Mouse (Mus musculus) left cerebral cortex, adult 2 months (tissue): ENCODE measurements around the gene Tuba4a. TPM values are rescaled to one million over a fixed set of nuclear protein-coding genes. Genes with fewer than 3 reads are reported as not detected.
A peak's percentile ranks its signal among the peaks of the same experiment; 100 is the strongest.

Experiments used
- DNase-seq, 2 experiments: peaks; one replicate each; pipeline ENCODE4 v3.0.0; 2021 to 2022; ENCODE audit warnings: low spot score in 2 of 2, mixed read lengths in 1 of 2; ENCODE audit errors: extremely low spot score in 1 of 2
- H3K27ac ChIP-seq: fragments of 200-600 bp; 2 replicates; pipeline ENCODE4 v1.8.1; 2022
- H3K4me3 ChIP-seq: fragments of 200-600 bp; 2 replicates; pipeline ENCODE4 v1.8.1; 2022
- CTCF ChIP-seq: fragments of 200-600 bp; IDR thresholded peaks from 2 replicates; pipeline ENCODE4 v1.8.1; 2022; ENCODE audit warnings: antibody characterized with exemption, mild to moderate bottlenecking, moderate library complexity
- intact Hi-C: fragments of 180-260 bp; cut with DNase I; formaldehyde crosslinking; loops from one replicate; pipeline ENCODE4 v1.15.1; 2025
- total RNA-seq, 2 experiments: library from RNA; stranded (reverse); gene quantifications; 2 replicates each; pipeline ENCODE4 v1.2.3; 2021

Tuba4a gene
- total RNA-seq, 2 experiments from 2014 or later, result 594 to 616 TPM

DNA sequence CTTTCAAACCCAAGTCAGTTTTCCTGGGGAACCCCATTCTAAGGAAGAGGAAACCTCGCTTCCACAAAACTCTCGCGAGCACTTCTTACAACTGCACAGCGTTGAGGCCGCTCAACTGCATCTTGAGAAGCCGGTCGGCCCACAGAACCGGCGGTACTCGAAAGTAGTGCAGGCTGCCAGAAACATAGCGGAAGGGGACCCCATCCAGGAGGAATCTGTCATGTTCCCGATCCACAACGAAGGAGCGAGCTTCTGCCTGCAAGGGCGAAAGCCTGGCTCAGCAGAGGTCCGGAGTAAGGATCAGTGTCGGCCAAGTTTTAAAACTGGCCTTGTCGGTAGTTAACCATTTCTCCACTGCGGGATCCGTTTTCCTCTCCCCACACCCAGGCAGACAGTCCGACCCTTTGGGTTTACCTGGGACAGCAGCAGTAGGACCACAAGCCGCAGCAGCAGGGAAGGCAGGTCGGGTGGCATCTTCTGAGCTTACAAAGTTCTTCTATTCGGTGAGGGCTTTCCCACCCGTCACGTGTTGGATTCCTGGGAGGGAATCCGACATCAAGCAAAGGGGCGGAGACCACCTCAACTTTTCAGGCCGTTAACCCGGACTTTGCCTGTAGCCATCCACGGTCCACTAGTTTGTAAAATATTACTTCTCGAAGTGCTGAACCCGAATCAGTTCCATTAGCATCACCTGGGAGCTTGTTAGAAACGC, 10.5 kb downstream of the Tuba4a start:
- intact Hi-C loops, result no loop called here
- Histone ChIP-seq H3K27ac (no peak overlapping the region), H3K4me3 (peak overlapping the region; percentile 33)
- DNase-seq, result no peak
- no peak; the same call in 1 of the 2 replicates for TF ChIP-seq CTCF

DNA sequence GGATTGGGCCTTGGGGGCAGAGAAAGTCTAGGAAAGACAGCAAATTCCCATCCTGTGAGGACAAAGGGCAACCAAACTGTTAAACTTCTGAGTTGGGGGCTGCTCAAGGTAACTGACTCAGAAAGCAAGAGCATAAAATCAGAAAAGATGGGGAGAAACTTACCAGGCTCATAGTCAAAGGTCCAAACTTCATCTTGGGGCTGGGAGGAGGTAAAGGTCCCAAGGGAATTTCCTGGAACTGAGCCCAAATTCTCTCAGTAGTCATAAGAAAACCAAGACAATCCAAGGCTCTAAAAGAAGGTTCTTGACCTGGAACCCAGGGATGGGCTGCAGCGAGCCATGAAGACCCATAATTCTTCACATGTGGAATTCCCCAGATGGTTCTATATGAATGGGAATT, 18.4 kb downstream of the Tuba4a start:
- intact Hi-C loops, result no loop called here
- no peak overlapping the region for H3K27ac ChIP-seq
- no peak for TF ChIP-seq CTCF
- H3K4me3 ChIP-seq, result no peak overlapping the region
- no peak for DNase-seq

DNA sequence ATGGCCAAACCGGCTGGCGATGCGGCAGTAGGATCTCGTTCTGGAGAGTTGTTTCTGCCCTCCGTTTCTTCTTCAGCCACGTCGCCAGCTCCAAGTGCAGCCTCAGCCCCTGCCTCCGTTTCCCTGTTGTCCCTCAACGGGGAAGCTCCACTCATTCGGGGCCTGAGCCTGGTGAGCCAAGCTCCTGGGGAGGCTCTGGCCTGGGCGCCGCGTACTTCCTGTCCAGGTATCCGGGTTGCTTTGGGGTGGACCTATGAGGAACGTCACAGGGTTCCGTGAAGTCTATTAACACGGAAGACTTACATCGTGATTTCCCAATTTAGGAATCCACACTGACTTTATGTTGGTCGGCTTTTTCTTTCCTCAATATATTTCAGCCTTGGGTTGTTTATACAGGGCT, 27.2 kb downstream of the Tuba4a start:
- peak overlapping the region; percentile 89 for H3K27ac ChIP-seq
- no peak for DNase-seq
- intact Hi-C loops, result no loop called here
- no peak for TF ChIP-seq CTCF
- peak overlapping the region; percentile 60 for H3K4me3 ChIP-seq

DNA sequence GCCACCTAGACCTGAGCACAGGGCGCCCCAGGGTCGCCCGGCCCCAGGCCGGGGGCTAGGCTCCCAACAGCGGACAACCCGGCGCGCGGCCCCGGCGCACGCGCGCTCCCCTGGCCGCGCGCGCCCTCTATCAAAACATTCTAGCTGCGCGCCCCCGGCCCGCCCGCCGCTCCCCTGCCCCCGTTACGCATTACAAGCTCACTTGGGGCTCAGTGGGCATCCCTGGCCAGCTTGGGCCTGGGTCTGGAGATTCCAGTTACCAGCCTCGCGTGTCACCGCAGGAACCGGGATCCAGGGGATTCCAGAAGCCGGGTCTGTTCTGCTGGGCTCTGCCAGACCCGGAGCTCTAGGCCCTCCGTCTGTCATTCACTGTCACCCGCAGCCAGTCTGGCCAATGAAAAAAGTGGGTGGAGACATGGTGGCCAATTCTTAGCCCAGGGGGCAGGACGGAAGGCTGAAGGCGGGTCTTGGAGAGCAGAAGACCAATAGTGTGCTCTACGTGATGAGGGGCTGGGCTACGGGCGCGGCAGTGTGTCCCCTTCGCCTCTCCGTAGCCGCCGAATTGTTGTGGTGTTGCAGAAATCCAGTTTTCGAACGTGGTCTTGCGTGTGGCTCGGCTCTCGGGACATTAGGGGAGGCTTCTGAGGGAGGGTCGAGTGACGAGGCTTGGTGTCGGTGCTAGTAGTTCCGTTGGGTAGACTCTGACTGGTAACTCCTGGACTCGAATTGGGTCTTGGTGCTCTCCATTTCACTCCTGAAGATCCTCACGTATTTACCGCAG, 27.9 kb downstream of the Tuba4a start, which contains the start of the genes Ankzf1 and Atg9a:
Gene Ankzf1 (plus strand): TSS at position 530 of the 781 bp plus-strand sequence.
Gene Atg9a (minus strand): TSS at position 575 of the 781 bp plus-strand sequence.
- H3K27ac ChIP-seq, result peak within 1 kb of the TSS; percentile 96
- intact Hi-C loops, result no loop called here
- H3K4me3 ChIP-seq, result peak within 1 kb of the TSS; percentile 60
- DNase-seq, result peak; percentile 91 to 96
- TF ChIP-seq CTCF, result no peak

DNA sequence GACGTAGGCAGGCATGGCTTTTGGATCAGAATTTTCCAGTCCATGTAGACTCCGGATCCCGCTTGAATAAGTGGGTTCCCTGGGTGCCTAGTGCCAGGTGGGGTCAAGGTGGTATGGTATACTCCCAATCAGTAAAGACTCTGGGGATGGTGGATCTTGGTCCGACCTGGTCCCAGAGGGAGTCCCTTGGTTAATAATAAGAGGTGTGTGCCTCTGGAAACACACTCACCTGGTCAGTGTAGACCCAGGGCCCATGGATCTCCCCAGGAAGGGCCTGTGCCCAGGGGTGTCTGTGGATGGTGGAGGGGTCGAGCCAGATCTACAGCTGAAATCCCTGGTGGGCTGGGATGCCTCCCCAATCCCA, 28.4 kb downstream of the Tuba4a start:
- DNase-seq, result no peak
- no peak for TF ChIP-seq CTCF
- Histone ChIP-seq H3K4me3 (peak overlapping the region; percentile 60), H3K27ac (peak overlapping the region; percentile 96)
- intact Hi-C loops, result no loop called here

DNA sequence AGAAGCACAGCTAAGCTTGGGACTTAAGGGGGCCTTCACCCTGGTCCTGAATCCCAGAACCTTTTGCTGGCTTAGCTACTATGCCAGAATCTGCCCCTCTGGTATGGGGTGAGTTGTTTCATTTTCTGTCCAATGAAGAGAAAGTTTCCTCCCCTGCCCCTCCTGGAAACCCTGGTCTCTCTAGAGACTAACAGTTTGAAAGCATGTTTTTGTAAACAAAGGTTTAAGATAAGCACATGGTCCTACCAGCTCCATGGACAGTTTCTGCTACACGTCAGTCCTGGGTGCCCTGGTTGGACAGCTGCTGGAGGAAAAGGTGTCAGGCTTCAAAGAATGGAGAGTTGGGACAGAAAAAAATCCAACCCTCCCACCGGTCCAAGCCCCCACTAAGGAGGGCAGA, 29.1 kb downstream of the Tuba4a start:
- no peak overlapping the region for H3K27ac ChIP-seq
- intact Hi-C loops, result no loop called here
- H3K4me3 ChIP-seq, result peak overlapping the region; percentile 60
- no peak for TF ChIP-seq CTCF
- DNase-seq, result no peak

DNA sequence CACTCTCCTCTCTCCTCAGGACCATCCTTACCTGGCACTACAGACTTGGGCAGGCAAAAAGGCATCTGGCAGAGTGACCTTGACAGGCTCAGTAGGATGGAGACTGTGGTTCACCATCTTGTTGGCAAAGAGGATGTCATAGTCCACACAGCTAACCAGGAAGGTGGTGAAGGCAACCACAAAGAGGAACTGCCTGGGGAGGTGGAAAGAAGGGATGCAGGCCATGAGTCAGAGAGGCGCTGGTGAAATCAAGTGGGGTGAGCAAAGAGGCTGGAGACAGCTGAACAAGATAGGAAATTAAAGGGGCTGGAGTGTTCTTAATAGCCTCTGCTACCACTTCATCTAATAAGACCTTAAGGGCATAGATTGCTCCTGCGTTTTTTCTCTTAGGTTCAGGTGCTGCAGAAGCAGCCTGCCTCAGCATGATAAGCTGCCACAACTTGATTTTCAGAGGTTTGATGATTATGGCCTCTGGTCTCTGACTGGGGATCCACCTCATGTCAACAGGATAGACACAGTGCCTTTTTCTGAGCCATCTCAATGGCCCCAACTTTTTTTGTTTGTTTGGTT, 31.7 kb downstream of the Tuba4a start:
- no peak for DNase-seq
- TF ChIP-seq CTCF, result no peak
- intact Hi-C loops, result no loop called here

DNA sequence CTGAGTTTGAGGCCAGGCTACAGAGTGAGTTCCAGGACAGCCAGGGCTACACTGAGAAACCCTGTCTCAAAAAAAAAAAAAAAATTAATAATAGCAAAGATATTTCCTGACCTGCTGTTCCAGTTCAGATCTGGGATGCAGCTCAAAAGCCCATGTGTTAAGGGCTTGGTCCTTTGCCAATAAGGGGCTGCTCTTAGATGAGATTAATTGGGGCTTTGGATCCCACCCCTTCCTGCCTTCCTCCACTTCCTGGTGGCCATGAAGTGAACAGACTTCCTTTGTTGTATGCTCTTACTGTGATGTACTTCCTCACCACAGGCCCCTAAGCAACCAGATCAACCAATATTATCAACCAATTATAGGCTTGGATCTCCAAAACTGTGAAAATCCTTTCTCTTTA, 32.5 kb downstream of the Tuba4a start:
- H3K4me3 ChIP-seq, result no peak overlapping the region
- no peak for TF ChIP-seq CTCF
- H3K27ac ChIP-seq, result no peak overlapping the region
- no peak for DNase-seq
- intact Hi-C loops, result no loop called here

More for the DNA sequence above, 31.7 kb downstream of the Tuba4a start:
- H3K27ac ChIP-seq, result no peak overlapping the region
- H3K4me3 ChIP-seq, result no peak overlapping the region

DNA sequence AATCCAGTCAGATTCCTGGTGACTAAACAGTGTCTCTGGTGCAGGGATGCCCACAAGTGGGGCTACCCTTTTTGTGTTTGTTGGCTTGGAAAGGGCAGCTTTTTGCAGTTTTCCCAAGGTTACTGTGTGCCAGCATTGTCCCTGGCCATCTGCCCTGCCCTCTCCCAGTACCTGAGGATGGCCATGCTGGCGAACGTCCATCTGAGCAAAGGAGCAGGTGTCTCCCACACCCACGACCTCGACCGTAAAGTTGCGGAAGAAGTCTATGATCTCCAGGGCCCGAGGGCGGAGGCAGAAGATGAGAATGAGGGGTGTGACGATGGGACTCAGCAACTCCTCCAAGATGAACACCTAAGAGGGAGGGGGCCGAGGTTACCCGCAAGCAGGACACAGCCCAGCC, 34.2 kb downstream of the Tuba4a start:
- no peak overlapping the region for H3K4me3 ChIP-seq
- intact Hi-C loops, result no loop called here
- TF ChIP-seq CTCF, result no peak

DNA sequence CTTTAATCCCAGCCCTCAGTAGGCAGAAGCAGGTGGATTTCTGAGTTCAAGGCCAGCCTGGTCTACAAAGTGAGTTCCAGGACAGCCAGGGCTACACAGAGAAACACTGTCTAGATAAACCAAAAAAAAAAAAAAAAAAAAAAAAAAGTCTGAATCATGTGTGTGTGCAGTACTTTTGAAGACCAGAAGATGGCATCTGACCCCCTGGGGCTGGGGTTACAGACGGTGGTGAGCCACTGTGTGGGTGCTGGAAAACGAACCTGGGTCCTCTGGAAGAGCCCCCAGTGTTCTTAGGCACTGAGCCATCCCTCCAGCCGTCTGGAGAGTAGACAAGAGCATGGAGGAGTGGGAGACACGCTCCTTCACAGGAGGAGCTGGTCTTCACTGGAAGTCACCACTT, 37.5 kb downstream of the Tuba4a start:
- intact Hi-C loops, result loop anchor here (5.0 kb wide), 2 partner anchors 35 to 70 kb away; partner anchors contain the start of gene Tuba4a
- no peak overlapping the region for H3K27ac ChIP-seq
- H3K4me3 ChIP-seq, result no peak overlapping the region
- peak; percentile 33 for TF ChIP-seq CTCF
- no peak for DNase-seq

More for the DNA sequence above, 34.2 kb downstream of the Tuba4a start:
- H3K27ac ChIP-seq, result no peak overlapping the region
- DNase-seq, result no peak

DNA sequence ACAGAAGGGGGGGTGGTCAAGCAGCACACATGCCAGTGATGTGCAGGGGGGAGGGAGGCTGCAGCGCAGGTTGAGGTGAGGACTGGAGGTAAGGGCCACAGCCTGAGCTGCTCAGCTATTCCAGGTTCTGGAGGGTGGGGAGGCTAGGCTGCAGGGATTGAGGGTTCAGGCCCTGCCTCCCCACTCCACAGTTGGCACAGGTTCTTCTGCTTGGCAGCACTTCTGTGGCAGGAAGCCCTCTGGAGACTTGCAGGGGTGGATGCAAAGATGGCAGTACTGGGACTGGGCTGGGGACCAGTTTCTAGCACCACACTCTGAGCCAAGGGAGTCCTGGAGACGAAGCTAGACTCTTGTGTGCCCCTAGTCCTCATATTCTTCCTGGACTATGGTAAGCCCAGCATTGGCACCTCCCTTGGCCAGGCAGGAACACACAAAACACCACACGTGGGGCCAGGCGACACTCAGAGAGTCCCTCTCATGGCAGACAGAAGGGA, 38.2 kb downstream of the Tuba4a start:
- intact Hi-C loops, result loop anchor here (2.0 to 5.0 kb wide), 3 partner anchors 36 to 71 kb away; partner anchors contain the start of genes Cnppd1, Retreg2 and Tuba4a
- no peak overlapping the region for H3K27ac ChIP-seq
- no peak overlapping the region for H3K4me3 ChIP-seq
- TF ChIP-seq CTCF, result no peak
- no peak for DNase-seq

DNA sequence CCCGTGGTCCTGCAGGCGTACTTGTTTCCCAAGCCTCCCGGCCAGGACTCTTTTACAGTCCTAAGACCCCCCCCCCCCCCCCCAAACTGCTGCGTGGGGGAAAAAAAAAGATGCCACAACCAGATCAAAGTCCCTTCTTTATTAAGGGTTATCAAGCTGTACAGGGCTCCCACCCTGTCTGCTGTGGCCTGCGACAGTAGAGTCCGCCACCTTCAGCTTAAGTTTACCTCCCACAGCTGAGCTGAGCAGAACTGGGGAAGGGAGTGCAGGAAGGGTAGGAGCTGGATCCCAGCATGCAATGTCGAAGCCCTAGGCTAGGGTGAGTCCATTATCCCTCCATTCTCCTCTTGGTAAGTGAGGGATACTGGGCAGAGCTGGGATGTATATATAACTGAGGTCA, 38.9 kb downstream of the Tuba4a start:
- no peak for DNase-seq
- H3K27ac ChIP-seq, result no peak overlapping the region
- H3K4me3 ChIP-seq, result no peak overlapping the region; the same call in 1 of the 2 replicates
- intact Hi-C loops, result loop anchor here (1.0 to 5.0 kb wide), 4 partner anchors 11 to 72 kb away; partner anchors contain the start of genes Cnppd1, Retreg2 and Tuba4a
- TF ChIP-seq CTCF, result no peak
